Mouse (Mus musculus): ENCODE results near the gene Lss.

Gene Lss

GRCm38 (mm10) chr10:76569996-76570685 lies 38.8 kb downstream of the Lss start:
- no peak for DNase-seq (ENCODE audit: low spot score)

GRCm38 (mm10) chr10:76571070-76571469 lies 39.7 kb downstream of the Lss start:
- no peak for DNase-seq (ENCODE audit: low spot score)

- DNase-seq (ENCODE audit: low spot score), result no peak
These were observed 40.8 kb downstream of the Lss start for GRCm38 (mm10) chr10:76572151-76572550.

- DNase-seq (ENCODE audit: low spot score), result no peak
These were observed 44.0 kb downstream of the Lss start, which contains the start of gene Ftcd for GRCm38 (mm10) chr10:76575374-76575773. Gene Ftcd (plus strand): TSS chr10:76575648.

- no peak for DNase-seq (ENCODE audit: low spot score)
These were observed 45.5 kb downstream of the Lss start for GRCm38 (mm10) chr10:76576920-76577319.

GRCm38 (mm10) chr10:76584138-76584537 lies 52.8 kb downstream of the Lss start:
- DNase-seq (ENCODE audit: low spot score), result no peak

- no peak for DNase-seq (ENCODE audit: low spot score)
These were observed 54.8 kb downstream of the Lss start for GRCm38 (mm10) chr10:76586190-76586589.

GRCm38 (mm10) chr10:76590197-76590596 lies 58.8 kb downstream of the Lss start:
- no peak for DNase-seq (ENCODE audit: low spot score)

GRCm38 (mm10) chr10:76596338-76596737 lies 65.0 kb downstream of the Lss start:
- no peak for DNase-seq (ENCODE audit: low spot score)

GRCm38 (mm10) chr10:76602690-76603089 lies 71.3 kb downstream of the Lss start:
- no peak for DNase-seq (ENCODE audit: low spot score)
